Mouse (Mus musculus) liver, embryonic 14.5 days (tissue): ENCODE measurements around the gene Scn4a.

Source experiments
- CTCF ChIP-seq: IDR thresholded peaks from 2 replicates; pipeline ENCODE4 v1.5.1; 2016; ENCODE audit warnings: antibody characterized with exemption, low read depth, control low read depth
- EP300 ChIP-seq: IDR thresholded peaks from 2 replicates; pipeline ENCODE4 v1.6.1; 2016; ENCODE audit warnings: antibody characterized with exemption, low read depth

DNA sequence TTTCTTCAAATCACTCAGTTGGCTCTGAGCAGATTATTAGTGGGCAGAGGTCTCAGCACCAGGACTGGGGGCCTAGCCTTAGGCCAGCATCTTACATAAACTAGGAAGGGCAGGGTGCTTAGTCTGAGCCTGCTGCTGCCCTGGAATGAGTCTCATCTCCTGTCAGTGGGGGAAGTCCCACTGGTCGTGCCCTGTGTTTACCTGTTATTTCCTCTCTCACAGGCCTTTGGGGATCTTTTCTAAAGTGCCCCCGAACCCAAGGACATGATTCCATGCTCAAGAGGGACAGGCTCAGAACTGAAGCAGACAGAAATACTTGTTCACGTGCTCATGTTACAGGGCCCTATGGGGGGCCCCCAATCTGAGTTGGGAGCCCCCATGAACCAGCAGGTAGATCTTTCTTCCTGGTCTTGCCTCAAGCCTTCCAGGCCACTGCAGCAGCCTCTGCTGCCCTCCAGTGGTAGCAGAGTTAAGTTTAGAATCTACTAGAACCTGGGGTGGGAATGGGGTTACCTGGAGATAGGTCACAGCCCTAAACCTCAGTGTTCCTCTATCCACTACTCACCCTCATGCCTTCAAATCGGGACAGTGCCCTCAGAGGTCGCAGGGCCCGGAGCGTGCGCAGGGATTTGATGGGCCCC is 27.4 kb downstream of the Scn4a start:
- TF ChIP-seq CTCF (peak; percentile 77), EP300 (no peak)
